Mouse (Mus musculus) midbrain, embryonic 16.5 days (tissue): ENCODE results near the gene Naaladl2. TPM values are rescaled to one million over a fixed set of nuclear protein-coding genes. Genes with fewer than 3 reads are reported as not detected.

ENCODE experiments used
- ATAC-seq: fragments of 200-750 bp; cut with Nextera tagmentation; 2 replicates; pipeline ENCODE4 v1.8.0; 2017; ENCODE audit warnings: moderate TSS enrichment
- H3K27ac ChIP-seq: fragments of 300-500 bp; sonication (generic); 2 replicates; pipeline ENCODE4 v1.5.1; 2014; ENCODE audit warnings: mild to moderate bottlenecking, low read length, mixed read lengths
- H3K27me3 ChIP-seq: fragments of 300-500 bp; sonication (generic); 2 replicates; pipeline ENCODE4 v1.6.1; 2014; ENCODE audit warnings: low read depth, low read length, mixed read lengths; ENCODE audit not compliant: control insufficient read depth, insufficient read depth
- H3K36me3 ChIP-seq: fragments of 300-500 bp; sonication (generic); 2 replicates; pipeline ENCODE4 v1.6.1; 2014; ENCODE audit warnings: mild to moderate bottlenecking, low read length, moderate library complexity, mixed read lengths; ENCODE audit not compliant: control insufficient read depth, insufficient read depth
- H3K4me1 ChIP-seq: fragments of 300-500 bp; sonication (generic); 2 replicates; pipeline ENCODE4 v1.6.1; 2014; ENCODE audit warnings: mild to moderate bottlenecking, low read length, mixed read lengths; ENCODE audit not compliant: control insufficient read depth, insufficient read depth
- H3K4me2 ChIP-seq: fragments of 300-500 bp; sonication (generic); 2 replicates; pipeline ENCODE4 v1.6.1; 2014; ENCODE audit warnings: mild to moderate bottlenecking, low read length, mixed read lengths
- H3K4me3 ChIP-seq: fragments of 300-500 bp; sonication (generic); 2 replicates; pipeline ENCODE4 v1.5.1; 2014; ENCODE audit warnings: low read depth, mild to moderate bottlenecking, low read length, moderate library complexity, mixed read lengths
- H3K9ac ChIP-seq: fragments of 300-500 bp; sonication (generic); 2 replicates; pipeline ENCODE4 v1.6.1; 2014; ENCODE audit warnings: low read depth, low read length, mixed read lengths
- H3K9me3 ChIP-seq: fragments of 300-500 bp; sonication (generic); replicated peaks from 2 replicates; pipeline ENCODE4 v1.6.1; 2014; ENCODE audit warnings: mild to moderate bottlenecking, low read length, mixed read lengths; ENCODE audit not compliant: control insufficient read depth, poor library complexity, severe bottlenecking
- WGBS: fragments of 180-500 bp; shearing (Covaris S2); extraction: QIAGEN DNeasy Blood & Tissue Kit; methylation state at CpG from one replicate; pipeline ENCODE4 v1.1.7; 2014; 5-methylcytosine and 5-hydroxymethylcytosine counted together
- polyA plus RNA-seq: library from polyadenylated mRNA; unstranded; fragments of >200 nt; fragmentation: Nextera tagmentation; extraction: Ambion mirVana; gene quantifications from 2 replicates; pipeline ENCODE4 v1.2.1, GENCODE M21; 2015

The Naaladl2 gene
- polyA plus RNA-seq, 1 experiment from 2014 or later: 0.64 TPM

- H3K4me2 ChIP-seq: no peak overlapping the region
- no peak for ATAC-seq
- H3K36me3 ChIP-seq: no peaks in the 10 kb centered on the region
- H3K4me3 ChIP-seq: no peak overlapping the region
- H3K4me1 ChIP-seq: no peaks in the 10 kb centered on the region
- no peak overlapping the region for H3K9ac ChIP-seq
- no peaks in the 10 kb centered on the region for H3K27me3 ChIP-seq
- no peaks in the 10 kb centered on the region for H3K9me3 ChIP-seq
- no peak overlapping the region for H3K27ac ChIP-seq
Observed at GRCm38 (mm10) chr3:24778416-24778815, 365.6 kb downstream of the Naaladl2 start.

GRCm38 (mm10) chr3:24749055-24749454 lies 395.0 kb downstream of the Naaladl2 start:
- no peak for ATAC-seq
- Histone ChIP-seq H3K36me3 (no peaks in the 10 kb centered on the region), H3K4me2 (no peak overlapping the region), H3K4me1 (no peaks in the 10 kb centered on the region), H3K27ac (no peak overlapping the region), H3K9ac (no peak overlapping the region), H3K4me3 (no peak overlapping the region), H3K9me3 (no peaks in the 10 kb centered on the region), H3K27me3 (no peaks in the 10 kb centered on the region)
- WGBS: 83% methylated on average over 3 of the region's 3 CpGs

- Histone ChIP-seq H3K4me3 (no peak overlapping the region), H3K4me2 (no peak overlapping the region), H3K9me3 (no peaks in the 10 kb centered on the region), H3K4me1 (no peaks in the 10 kb centered on the region), H3K27ac (no peak overlapping the region), H3K9ac (no peak overlapping the region), H3K27me3 (no peaks in the 10 kb centered on the region), H3K36me3 (no peaks in the 10 kb centered on the region)
- ATAC-seq: no peak
- 92% methylated on average over 6 of the region's 6 CpGs for WGBS
Observed at GRCm38 (mm10) chr3:24747182-24747856, 396.7 kb downstream of the Naaladl2 start.

GRCm38 (mm10) chr3:24743946-24744345 lies 400.1 kb downstream of the Naaladl2 start:
- Histone ChIP-seq H3K9me3 (no peaks in the 10 kb centered on the region), H3K27me3 (no peaks in the 10 kb centered on the region), H3K36me3 (no peaks in the 10 kb centered on the region), H3K4me1 (no peaks in the 10 kb centered on the region), H3K9ac (no peak overlapping the region), H3K4me3 (no peak overlapping the region), H3K27ac (no peak overlapping the region), H3K4me2 (no peak overlapping the region)
- no peak for ATAC-seq
- WGBS: 74% methylated on average over 3 of the region's 3 CpGs

- WGBS: 33% methylated on average over 3 of the region's 3 CpGs
- no peaks in the 10 kb centered on the region for H3K36me3 ChIP-seq
- no peak for ATAC-seq
- H3K27ac ChIP-seq: no peak overlapping the region
- H3K4me3 ChIP-seq: no peak overlapping the region
- no peaks in the 10 kb centered on the region for H3K4me1 ChIP-seq
- H3K9me3 ChIP-seq: no peaks in the 10 kb centered on the region
- no peak overlapping the region for H3K9ac ChIP-seq
- no peak overlapping the region for H3K4me2 ChIP-seq
- no peaks in the 10 kb centered on the region for H3K27me3 ChIP-seq
Observed at GRCm38 (mm10) chr3:24719181-24719749, 424.8 kb downstream of the Naaladl2 start.

GRCm38 (mm10) chr3:24714770-24715169 lies 429.3 kb downstream of the Naaladl2 start:
- Histone ChIP-seq H3K36me3 (no peaks in the 10 kb centered on the region), H3K9ac (no peak overlapping the region), H3K27ac (no peak overlapping the region), H3K4me2 (no peak overlapping the region), H3K27me3 (no peaks in the 10 kb centered on the region), H3K4me3 (no peak overlapping the region), H3K9me3 (no peaks in the 10 kb centered on the region), H3K4me1 (no peaks in the 10 kb centered on the region)
- no peak for ATAC-seq
- 68% methylated on average over 3 of the region's 3 CpGs for WGBS

GRCm38 (mm10) chr3:24705778-24706423 lies 438.2 kb downstream of the Naaladl2 start:
- Histone ChIP-seq H3K4me1 (no peaks in the 10 kb centered on the region), H3K4me2 (no peak overlapping the region), H3K27ac (no peak overlapping the region), H3K9ac (no peak overlapping the region), H3K36me3 (no peaks in the 10 kb centered on the region), H3K27me3 (no peaks in the 10 kb centered on the region), H3K9me3 (no peaks in the 10 kb centered on the region), H3K4me3 (no peak overlapping the region)
- 55% methylated on average over 4 of the region's 4 CpGs for WGBS
- ATAC-seq: peak; percentile 32; the same call in 1 of the 2 replicates

GRCm38 (mm10) chr3:24690162-24690915 lies 453.7 kb downstream of the Naaladl2 start:
- Histone ChIP-seq H3K4me3 (no peak overlapping the region), H3K4me2 (no peak overlapping the region), H3K9me3 (no peaks in the 10 kb centered on the region), H3K36me3 (no peaks in the 10 kb centered on the region), H3K27ac (no peak overlapping the region), H3K4me1 (no peaks in the 10 kb centered on the region), H3K27me3 (no peaks in the 10 kb centered on the region), H3K9ac (no peak overlapping the region)
- 95% methylated on average over 2 of the region's 2 CpGs for WGBS
- no peak for ATAC-seq

- no peak overlapping the region for H3K4me2 ChIP-seq
- no peak overlapping the region for H3K9ac ChIP-seq
- no peak for ATAC-seq
- no peak overlapping the region for H3K27ac ChIP-seq
- no peaks in the 10 kb centered on the region for H3K4me1 ChIP-seq
- 81% methylated on average over 3 of the region's 3 CpGs for WGBS
- no peaks in the 10 kb centered on the region for H3K36me3 ChIP-seq
- no peaks in the 10 kb centered on the region for H3K27me3 ChIP-seq
- no peak overlapping the region for H3K4me3 ChIP-seq
- H3K9me3 ChIP-seq: no peaks in the 10 kb centered on the region
Observed at GRCm38 (mm10) chr3:24670500-24670899, 473.6 kb downstream of the Naaladl2 start.
